Mouse (Mus musculus): ENCODE data around the gene Zbtb12. TPM values are rescaled to one million over a fixed set of nuclear protein-coding genes. Genes with fewer than 3 reads are reported as not detected.
"Not testable (repeated sequence)": the region's sequence is repeated elsewhere in the genome, so short reads cannot be mapped to it uniquely, and the experiment has no call there.

Zbtb12 gene
- polyA plus RNA-seq, 1 experiment from 2014 or later, result 1.9 TPM

DNA sequence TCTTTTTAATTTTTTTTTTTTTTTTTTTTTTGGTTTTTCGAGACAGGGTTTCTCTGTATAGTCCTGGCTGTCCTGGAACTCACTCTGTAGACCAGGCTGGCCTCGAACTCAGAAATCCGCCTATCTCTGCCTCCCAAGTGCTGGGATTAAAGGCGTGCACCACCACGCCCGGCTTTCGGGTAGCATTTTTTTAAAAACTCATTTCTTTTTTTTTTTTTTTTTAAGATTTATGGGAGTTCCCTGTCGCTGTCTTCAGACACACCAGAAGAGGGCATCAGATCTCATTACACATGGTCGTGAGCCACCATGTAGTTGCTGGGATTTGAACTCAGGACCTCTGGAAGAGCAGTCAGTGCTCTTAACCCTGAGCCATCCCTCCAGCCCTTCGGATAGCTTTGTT lies 22.7 kb downstream of the Zbtb12 start:
- H3K4me1 ChIP-seq (ENCODE audit: control insufficient read depth, insufficient read depth, low read length), result peaks cover 11% of the 10 kb centered on the region; the same call in 1 of the 2 replicates
- H3K9me3 ChIP-seq (ENCODE audit: control insufficient read depth, low read length); H3K9ac ChIP-seq (ENCODE audit: low read length); H3K27ac ChIP-seq (replicated peaks; ENCODE audit: low read depth, low read length); ATAC-seq (ENCODE audit: insufficient number of reproducible peaks, low FRiP score, low TSS enrichment, low read depth); H3K27me3 ChIP-seq (ENCODE audit: control insufficient read depth, insufficient read depth, low read length); H3K4me2 ChIP-seq (ENCODE audit: low read depth, severe bottlenecking); H3K4me3 ChIP-seq (ENCODE audit: low read depth, low read length); DNase-seq (ENCODE audit: low spot score): not testable (repeated sequence)
- 91% methylated on average over 9 of the region's 10 CpGs for WGBS
- peaks cover 36% of the 10 kb centered on the region for H3K36me3 ChIP-seq (ENCODE audit: control insufficient read depth, insufficient read depth, low read length)

DNA sequence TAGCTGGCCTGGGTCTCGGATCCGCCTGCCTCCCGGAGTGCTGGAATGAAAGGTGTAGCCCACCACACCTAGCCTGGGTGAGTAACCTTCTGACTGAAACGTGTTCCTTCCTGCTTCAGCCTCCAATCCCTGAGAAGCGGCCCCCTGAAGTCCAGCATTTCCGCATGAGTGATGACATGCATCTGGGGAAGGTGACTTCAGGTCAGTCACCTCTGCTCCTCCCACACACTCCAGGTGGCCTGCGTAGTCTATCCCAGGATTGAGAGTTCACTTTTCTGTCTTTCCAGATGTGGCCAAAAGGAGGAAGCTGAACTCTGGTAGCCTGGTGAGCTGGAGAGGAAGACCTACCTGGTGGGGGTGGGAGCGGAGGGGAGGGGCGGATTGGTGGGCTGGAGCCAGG lies 23.6 kb downstream of the Zbtb12 start:
- H3K4me3 ChIP-seq (ENCODE audit: low read depth, low read length), result no peak overlapping the region
- no peak overlapping the region for H3K9ac ChIP-seq (ENCODE audit: low read length)
- WGBS, result 94% methylated on average over 9 of the region's 9 CpGs
- H3K36me3 ChIP-seq (ENCODE audit: control insufficient read depth, insufficient read depth, low read length), result peaks cover 45% of the 10 kb centered on the region
- no peaks in the 10 kb centered on the region for H3K9me3 ChIP-seq (ENCODE audit: control insufficient read depth, low read length)
- no peaks in the 10 kb centered on the region for H3K27me3 ChIP-seq (ENCODE audit: control insufficient read depth, insufficient read depth, low read length)
- H3K4me2 ChIP-seq (ENCODE audit: low read depth, severe bottlenecking), result no peak overlapping the region
- H3K4me1 ChIP-seq (ENCODE audit: control insufficient read depth, insufficient read depth, low read length), result peaks cover 4% of the 10 kb centered on the region; the same call in 1 of the 2 replicates
- H3K27ac ChIP-seq (replicated peaks; ENCODE audit: low read depth, low read length), result no peak overlapping the region
- no peak for DNase-seq (ENCODE audit: low spot score)
- no peak for ATAC-seq (ENCODE audit: insufficient number of reproducible peaks, low FRiP score, low TSS enrichment, low read depth)

GRCm38 (mm10) chr17:34910982-34911381 lies 31.7 kb downstream of the Zbtb12 start:
- no peaks in the 10 kb centered on the region for H3K4me1 ChIP-seq (ENCODE audit: control insufficient read depth, insufficient read depth, low read length)
- no peaks in the 10 kb centered on the region for H3K9me3 ChIP-seq (ENCODE audit: control insufficient read depth, low read length)
- peaks cover 52% of the 10 kb centered on the region for H3K36me3 ChIP-seq (ENCODE audit: control insufficient read depth, insufficient read depth, low read length)
- no peak overlapping the region for H3K27ac ChIP-seq (replicated peaks; ENCODE audit: low read depth, low read length)
- H3K27me3 ChIP-seq (ENCODE audit: control insufficient read depth, insufficient read depth, low read length), result no peaks in the 10 kb centered on the region
- H3K9ac ChIP-seq (ENCODE audit: low read length), result no peak overlapping the region
- ATAC-seq (ENCODE audit: insufficient number of reproducible peaks, low FRiP score, low TSS enrichment, low read depth), result no peak
- H3K4me3 ChIP-seq (ENCODE audit: low read depth, low read length), result no peak overlapping the region
- no peak for DNase-seq (ENCODE audit: low spot score)
- WGBS, result 92% methylated on average over 10 of the region's 10 CpGs
- no peak overlapping the region for H3K4me2 ChIP-seq (ENCODE audit: low read depth, severe bottlenecking)

GRCm38 (mm10) chr17:34911945-34912351 lies 32.7 kb downstream of the Zbtb12 start:
- Histone ChIP-seq H3K27ac (replicated peaks; ENCODE audit: low read depth, low read length) (no peak overlapping the region), H3K4me1 (ENCODE audit: control insufficient read depth, insufficient read depth, low read length) (no peaks in the 10 kb centered on the region), H3K9me3 (ENCODE audit: control insufficient read depth, low read length) (no peaks in the 10 kb centered on the region), H3K9ac (ENCODE audit: low read length) (no peak overlapping the region), H3K36me3 (ENCODE audit: control insufficient read depth, insufficient read depth, low read length) (peaks cover 45% of the 10 kb centered on the region), H3K4me2 (ENCODE audit: low read depth, severe bottlenecking) (no peak overlapping the region; the same call in 1 of the 2 replicates), H3K27me3 (ENCODE audit: control insufficient read depth, insufficient read depth, low read length) (no peaks in the 10 kb centered on the region), H3K4me3 (ENCODE audit: low read depth, low read length) (no peak overlapping the region)
- 49% methylated on average over 5 of the region's 5 CpGs for WGBS
- DNase-seq (ENCODE audit: low spot score) (peak; percentile 90), ATAC-seq (ENCODE audit: insufficient number of reproducible peaks, low FRiP score, low TSS enrichment, low read depth) (peak; percentile 28)

DNA sequence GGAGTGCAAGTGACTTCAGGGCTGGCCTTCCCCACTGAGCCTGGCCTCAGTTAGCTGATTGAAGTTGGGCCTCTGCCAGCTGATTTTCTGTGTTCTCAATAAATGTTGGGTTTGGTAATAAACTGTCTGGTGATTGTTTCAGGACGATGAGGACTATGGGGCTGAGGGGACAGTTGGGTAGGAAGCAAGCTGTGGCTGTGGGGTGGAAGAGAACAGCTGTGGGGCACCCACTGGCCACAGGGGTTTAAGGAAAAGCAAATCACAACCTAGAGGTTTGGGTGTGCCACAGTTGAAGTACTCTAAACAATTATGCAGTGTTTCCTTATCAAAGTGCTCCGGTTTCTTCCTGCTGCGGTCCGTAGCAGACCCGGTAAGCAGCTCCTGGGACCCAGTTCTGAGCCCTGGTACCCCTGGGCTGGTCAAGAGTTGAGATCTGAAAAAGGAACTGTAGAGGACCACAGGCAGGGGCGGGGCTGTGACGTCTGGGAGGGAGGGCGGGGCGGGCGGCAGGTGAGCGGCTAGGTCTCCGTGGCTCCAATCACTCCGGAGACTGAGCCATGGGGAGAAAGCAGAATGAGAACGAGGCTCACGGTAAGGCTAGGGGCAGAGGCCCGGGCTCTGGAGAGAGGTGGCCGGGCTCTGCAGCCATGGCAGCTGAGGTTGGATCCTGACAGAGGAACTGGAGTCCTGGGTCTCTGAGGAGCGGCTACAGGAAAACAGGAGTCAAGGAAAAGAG lies 34.8 kb downstream of the Zbtb12 start, which contains the start of gene Slc44a4:
Gene Slc44a4 (plus strand): TSS at position 537 of the 736 bp plus-strand sequence.
- no peak within 1 kb of the TSS for H3K27ac ChIP-seq (replicated peaks; ENCODE audit: low read depth, low read length)
- no peaks in the 10 kb centered on the region for H3K4me1 ChIP-seq (ENCODE audit: control insufficient read depth, insufficient read depth, low read length)
- ATAC-seq (ENCODE audit: insufficient number of reproducible peaks, low FRiP score, low TSS enrichment, low read depth), result no peak
- H3K4me2 ChIP-seq (ENCODE audit: low read depth, severe bottlenecking), result no peak within 1 kb of the TSS
- H3K9ac ChIP-seq (ENCODE audit: low read length), result no peak within 1 kb of the TSS
- no peaks in the 10 kb centered on the region for H3K27me3 ChIP-seq (ENCODE audit: control insufficient read depth, insufficient read depth, low read length)
- WGBS, result 35% methylated on average over 18 of the region's 18 CpGs
- H3K9me3 ChIP-seq (ENCODE audit: control insufficient read depth, low read length), result no peaks in the 10 kb centered on the region
- H3K36me3 ChIP-seq (ENCODE audit: control insufficient read depth, insufficient read depth, low read length), result peaks cover 27% of the 10 kb centered on the region
- H3K4me3 ChIP-seq (ENCODE audit: low read depth, low read length), result no peak within 1 kb of the TSS
- DNase-seq (ENCODE audit: low spot score), result no peak

GRCm38 (mm10) chr17:34915410-34915831 lies 36.1 kb downstream of the Zbtb12 start:
- H3K9ac ChIP-seq (ENCODE audit: low read length), result no peak overlapping the region
- no peaks in the 10 kb centered on the region for H3K9me3 ChIP-seq (ENCODE audit: control insufficient read depth, low read length)
- DNase-seq (ENCODE audit: low spot score), result peak; percentile 59
- 14% methylated on average over 11 of the region's 11 CpGs for WGBS
- H3K4me3 ChIP-seq (ENCODE audit: low read depth, low read length), result no peak overlapping the region
- no peak overlapping the region for H3K27ac ChIP-seq (replicated peaks; ENCODE audit: low read depth, low read length)
- peaks cover 20% of the 10 kb centered on the region for H3K36me3 ChIP-seq (ENCODE audit: control insufficient read depth, insufficient read depth, low read length)
- H3K27me3 ChIP-seq (ENCODE audit: control insufficient read depth, insufficient read depth, low read length), result no peaks in the 10 kb centered on the region
- no peaks in the 10 kb centered on the region for H3K4me1 ChIP-seq (ENCODE audit: control insufficient read depth, insufficient read depth, low read length)
- no peak for ATAC-seq (ENCODE audit: insufficient number of reproducible peaks, low FRiP score, low TSS enrichment, low read depth)
- H3K4me2 ChIP-seq (ENCODE audit: low read depth, severe bottlenecking), result no peak overlapping the region

DNA sequence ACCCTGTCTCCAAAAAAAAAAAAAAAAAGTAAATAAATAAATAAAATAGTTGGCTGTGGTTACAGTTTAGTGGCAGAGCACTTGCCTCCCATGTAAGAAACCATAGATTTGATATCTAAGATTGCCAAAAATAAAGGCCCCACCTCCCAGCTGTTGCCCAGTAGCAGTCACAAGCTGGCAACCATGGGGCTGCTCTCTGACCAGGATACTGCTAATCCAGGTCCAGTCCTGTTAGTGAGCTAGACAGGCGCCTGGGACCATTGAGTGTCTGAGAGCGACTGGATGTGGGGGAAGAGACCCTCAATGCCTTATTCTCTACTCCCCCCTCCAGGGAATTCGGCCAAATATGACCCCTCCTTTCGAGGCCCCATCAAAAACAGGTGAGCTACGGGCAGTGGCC lies 37.0 kb downstream of the Zbtb12 start:
- Histone ChIP-seq H3K9me3 (ENCODE audit: control insufficient read depth, low read length) (no peaks in the 10 kb centered on the region), H3K27ac (replicated peaks; ENCODE audit: low read depth, low read length) (no peak overlapping the region), H3K4me3 (ENCODE audit: low read depth, low read length) (no peak overlapping the region), H3K4me2 (ENCODE audit: low read depth, severe bottlenecking) (no peak overlapping the region), H3K9ac (ENCODE audit: low read length) (no peak overlapping the region), H3K27me3 (ENCODE audit: control insufficient read depth, insufficient read depth, low read length) (no peaks in the 10 kb centered on the region), H3K4me1 (ENCODE audit: control insufficient read depth, insufficient read depth, low read length) (no peaks in the 10 kb centered on the region), H3K36me3 (ENCODE audit: control insufficient read depth, insufficient read depth, low read length) (peaks cover 12% of the 10 kb centered on the region)
- DNase-seq (ENCODE audit: low spot score) (no peak), ATAC-seq (ENCODE audit: insufficient number of reproducible peaks, low FRiP score, low TSS enrichment, low read depth) (no peak)
- WGBS, result 83% methylated on average over 5 of the region's 5 CpGs

DNA sequence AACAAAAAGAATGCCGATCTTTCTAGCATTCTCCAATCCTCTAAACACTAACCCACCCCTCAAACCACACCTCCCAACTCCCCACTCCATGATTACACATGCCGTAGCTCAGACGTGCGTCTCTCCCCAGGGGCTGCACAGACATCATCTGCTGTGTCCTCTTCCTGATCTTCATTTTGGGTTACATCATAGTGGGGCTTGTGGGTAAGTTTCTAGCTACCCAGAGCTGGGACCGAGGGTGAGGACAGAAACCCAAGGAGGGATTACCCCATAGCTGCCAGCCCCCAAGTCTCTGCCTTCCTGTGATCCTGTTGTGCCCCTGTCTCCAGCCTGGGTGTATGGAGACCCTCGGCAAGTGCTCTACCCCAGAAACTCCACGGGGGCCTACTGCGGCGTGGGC lies 37.9 kb downstream of the Zbtb12 start:
- no peak overlapping the region for H3K4me3 ChIP-seq (ENCODE audit: low read depth, low read length)
- H3K9me3 ChIP-seq (ENCODE audit: control insufficient read depth, low read length), result no peaks in the 10 kb centered on the region
- WGBS, result 79% methylated on average over 9 of the region's 9 CpGs
- H3K27ac ChIP-seq (replicated peaks; ENCODE audit: low read depth, low read length), result no peak overlapping the region
- H3K4me2 ChIP-seq (ENCODE audit: low read depth, severe bottlenecking), result no peak overlapping the region
- no peak overlapping the region for H3K9ac ChIP-seq (ENCODE audit: low read length)
- peaks cover 3% of the 10 kb centered on the region; the same call in 1 of the 2 replicates for H3K36me3 ChIP-seq (ENCODE audit: control insufficient read depth, insufficient read depth, low read length)
- ATAC-seq (ENCODE audit: insufficient number of reproducible peaks, low FRiP score, low TSS enrichment, low read depth) (no peak), DNase-seq (ENCODE audit: low spot score) (no peak)
- H3K27me3 ChIP-seq (ENCODE audit: control insufficient read depth, insufficient read depth, low read length), result no peaks in the 10 kb centered on the region
- H3K4me1 ChIP-seq (ENCODE audit: control insufficient read depth, insufficient read depth, low read length), result no peaks in the 10 kb centered on the region
